Mouse (Mus musculus) CD4-positive, CD25-positive, alpha-beta regulatory T cell, adult 4 months (primary cell): ENCODE measurements around the gene Hoxd1. TPM values are rescaled to one million over a fixed set of nuclear protein-coding genes. Genes with fewer than 3 reads are reported as not detected.

Experiments used
- ATAC-seq: one replicate; pipeline ENCODE4 v1.8.0; 2017
- polyA plus RNA-seq, 2 experiments: library from polyadenylated mRNA; unstranded; fragments of 100-300 nt; shearing (Covaris generic); gene quantifications; one replicate each; pipeline ENCODE4 v1.2.1; 2017

The Hoxd1 gene
- polyA plus RNA-seq, 2 experiments from 2014 or later: not detected

DNA sequence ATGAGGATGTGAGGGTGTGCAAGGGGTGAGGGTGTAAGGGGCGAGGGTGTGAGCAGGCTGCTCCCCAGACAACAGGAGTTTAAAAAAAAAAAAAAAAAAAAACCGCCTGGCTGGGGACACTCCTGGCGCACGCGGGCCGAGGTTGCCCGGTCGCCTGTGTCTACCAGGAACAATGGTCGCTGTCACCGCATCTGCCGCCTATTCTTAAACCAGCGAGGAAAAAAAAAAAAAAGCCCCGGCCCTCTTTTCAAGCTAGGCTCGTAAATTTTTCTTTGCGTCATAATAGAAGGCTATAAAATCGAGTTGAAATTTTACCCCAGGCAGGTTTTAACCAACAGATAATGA lies 29.5 kb upstream of the Hoxd1 start:
- ATAC-seq: no peak

DNA sequence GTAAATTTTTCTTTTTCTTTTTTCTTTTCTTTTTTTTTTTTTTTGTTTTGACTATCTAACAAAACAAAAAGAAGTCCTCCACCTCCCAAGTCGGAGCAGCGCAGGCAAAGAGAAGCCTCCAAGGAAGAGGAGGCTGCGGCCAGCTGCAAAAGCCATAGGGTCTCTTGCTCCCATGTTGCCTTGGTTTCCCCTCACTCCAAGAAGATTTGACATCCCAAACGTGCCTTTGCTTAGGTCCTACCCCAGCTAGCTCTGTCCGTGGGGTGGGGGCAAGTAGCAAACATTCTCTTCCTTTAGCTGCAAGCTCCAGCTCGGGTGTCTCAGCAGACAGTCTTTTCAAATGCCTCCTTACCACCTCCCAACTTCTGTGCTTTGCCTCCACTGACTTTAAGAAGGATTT lies 29.0 kb upstream of the Hoxd1 start:
- no peak for ATAC-seq

DNA sequence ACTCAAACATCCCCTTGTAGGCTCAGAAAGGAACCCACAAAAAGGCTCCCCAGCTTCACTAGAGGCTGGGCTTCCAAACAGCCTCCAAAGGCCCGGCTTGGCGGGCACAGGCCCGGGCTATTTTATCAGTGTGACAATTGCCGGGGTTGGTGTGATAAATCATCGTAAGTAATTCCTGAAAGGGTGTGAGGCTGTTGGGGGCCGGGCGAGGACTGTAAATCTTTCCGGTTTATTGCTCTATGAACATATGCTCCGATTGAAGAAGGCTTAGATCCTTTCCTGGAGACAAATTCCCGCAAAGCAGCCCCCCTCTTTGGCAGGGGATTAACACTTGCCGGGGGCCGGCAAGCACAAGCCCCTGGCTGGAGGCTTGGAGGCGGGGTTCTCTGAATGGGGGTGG lies 28.3 kb upstream of the Hoxd1 start:
- no peak for ATAC-seq

DNA sequence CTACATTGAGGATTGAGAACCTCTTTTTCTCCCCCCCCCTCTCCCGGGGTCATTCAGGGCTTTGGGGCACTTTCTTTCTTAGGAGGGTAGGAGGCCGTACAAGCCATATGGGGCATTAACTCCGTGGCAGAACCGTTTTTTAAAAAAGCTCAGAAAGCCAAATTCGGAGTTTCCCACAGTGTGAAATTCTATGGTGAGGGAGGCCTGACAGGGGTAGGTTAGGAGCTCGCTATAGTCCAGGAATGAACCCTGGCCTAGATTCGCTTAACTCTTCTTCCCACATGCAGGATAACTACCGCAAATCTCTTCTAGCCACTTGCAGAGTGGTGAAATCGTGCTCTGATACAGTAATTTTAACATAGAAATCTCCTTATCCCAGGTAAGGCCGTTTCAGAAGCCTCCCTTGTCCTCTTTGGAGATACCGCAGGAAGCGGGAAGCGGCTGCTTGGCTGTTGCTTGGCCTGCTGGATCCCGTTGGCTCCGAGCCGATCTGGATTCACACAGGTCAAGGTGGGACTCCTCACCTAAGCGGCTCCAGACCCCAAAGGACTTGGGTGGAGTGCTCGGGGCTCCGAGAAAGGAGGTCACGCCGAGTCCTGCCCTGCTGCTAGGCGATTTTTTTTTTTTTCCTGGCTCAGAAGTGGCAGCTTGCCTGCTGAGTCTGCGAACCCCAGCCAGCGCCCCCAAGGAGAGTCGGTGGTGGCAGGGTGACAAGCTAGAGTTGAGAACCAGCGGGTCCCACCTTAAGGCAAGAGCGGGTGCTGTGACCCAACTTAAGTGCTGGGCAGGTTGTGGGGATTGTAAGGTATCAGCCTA lies 27.6 kb upstream of the Hoxd1 start:
- ATAC-seq: no peak

- no peak for ATAC-seq
These were observed 26.7 kb upstream of the Hoxd1 start for GRCm38 (mm10) chr2:74735851-74736687.

GRCm38 (mm10) chr2:74736688-74737577 lies 25.8 kb upstream of the Hoxd1 start:
- ATAC-seq: no peak

- ATAC-seq: no peak
These were observed 25.2 kb upstream of the Hoxd1 start for GRCm38 (mm10) chr2:74737578-74738070.

GRCm38 (mm10) chr2:74738623-74739475 lies 23.9 kb upstream of the Hoxd1 start:
- ATAC-seq: no peak

- no peak for ATAC-seq
These were observed 23.3 kb upstream of the Hoxd1 start for GRCm38 (mm10) chr2:74739476-74739800.

- no peak for ATAC-seq
These were observed 22.9 kb upstream of the Hoxd1 start for GRCm38 (mm10) chr2:74739869-74740268.

DNA sequence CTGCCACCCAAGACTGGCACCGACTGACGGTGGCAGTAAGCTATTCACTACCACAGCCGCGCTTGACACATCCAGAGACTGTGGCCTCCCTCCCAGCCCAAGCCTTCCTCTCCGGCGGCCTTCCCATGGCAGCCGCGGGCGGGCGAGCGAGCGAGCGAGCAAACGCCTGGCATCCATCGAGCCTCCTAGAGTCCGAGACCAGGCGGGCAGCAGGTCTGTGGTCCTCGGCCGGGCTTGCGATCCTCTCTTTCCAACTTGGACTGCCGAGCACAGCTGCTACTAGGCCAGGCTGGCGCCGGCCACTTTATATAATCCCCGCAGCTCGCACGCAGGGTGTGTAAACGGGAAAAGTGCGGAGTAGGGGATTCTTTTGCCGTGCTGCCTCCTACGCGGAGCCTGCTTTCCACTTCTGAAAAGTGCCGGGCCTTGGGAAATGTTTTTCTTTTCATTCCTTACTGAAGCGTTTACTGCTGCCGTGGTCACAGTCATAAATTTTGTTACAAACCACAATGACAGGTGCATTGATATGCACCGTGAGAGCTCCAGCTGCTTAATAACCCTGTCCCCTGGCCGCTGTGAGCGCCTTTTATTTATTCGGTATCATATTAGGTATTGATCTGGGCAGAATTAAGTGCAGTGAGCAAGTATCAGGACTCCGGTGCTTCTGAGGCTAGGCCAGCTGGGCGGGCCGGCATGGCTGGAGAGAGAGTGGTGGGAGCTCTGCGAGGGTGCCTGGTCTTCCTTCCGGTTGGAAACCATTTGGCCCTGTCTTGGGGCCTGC lies 22.3 kb upstream of the Hoxd1 start:
- ATAC-seq: no peak

DNA sequence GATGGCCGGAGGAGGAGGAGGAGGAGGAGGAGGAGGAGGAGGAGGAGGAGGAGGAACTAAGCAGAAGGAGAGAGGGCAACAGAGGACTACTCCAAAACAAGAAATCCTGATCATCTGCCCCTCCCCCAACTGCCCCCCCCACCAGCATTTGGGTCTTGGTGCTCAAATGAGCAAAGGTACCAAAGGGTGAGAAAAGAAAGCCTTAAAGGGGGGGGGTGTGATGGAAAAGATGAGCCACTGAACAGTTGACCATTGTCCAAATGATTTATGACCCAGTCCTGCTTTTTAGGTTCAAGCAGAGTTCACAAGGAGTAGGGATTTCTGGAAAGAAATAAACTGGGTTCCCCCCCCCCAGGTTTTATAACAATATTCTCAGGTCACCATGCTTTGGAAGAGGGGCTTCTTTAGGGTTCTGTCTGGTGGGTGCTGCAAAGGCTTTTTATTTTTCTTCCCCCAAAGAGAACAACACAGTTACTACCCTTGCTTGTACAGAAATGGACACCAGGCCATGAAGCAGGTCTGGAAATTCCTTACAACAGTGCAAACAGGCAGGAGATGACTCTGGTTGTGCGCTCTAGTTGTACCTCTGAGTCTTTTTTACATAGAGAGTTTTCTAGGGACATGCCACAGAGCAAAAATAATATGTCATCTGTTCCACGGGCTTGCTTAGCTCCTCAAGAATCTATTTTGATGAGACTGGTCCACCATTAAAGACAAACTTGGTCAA lies 21.4 kb upstream of the Hoxd1 start:
- no peak for ATAC-seq

DNA sequence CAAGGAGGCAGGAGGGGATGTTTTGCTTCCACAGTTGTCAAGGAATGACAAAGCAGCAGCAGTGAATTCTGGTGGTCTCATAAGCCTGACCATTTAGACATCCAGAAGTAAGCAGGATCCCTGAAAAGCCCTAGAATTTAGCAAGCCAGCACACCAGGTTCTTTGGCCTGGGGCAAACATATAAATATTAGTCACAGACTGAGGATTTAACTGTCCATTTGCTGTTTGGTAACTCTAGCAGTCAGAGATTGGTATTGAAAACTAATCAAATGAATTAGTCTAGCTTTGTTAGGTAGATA lies 20.9 kb upstream of the Hoxd1 start:
- ATAC-seq: no peak

GRCm38 (mm10) chr2:74745540-74746297 lies 17.1 kb upstream of the Hoxd1 start:
- ATAC-seq: no peak

GRCm38 (mm10) chr2:74746298-74746921 lies 16.4 kb upstream of the Hoxd1 start:
- no peak for ATAC-seq

DNA sequence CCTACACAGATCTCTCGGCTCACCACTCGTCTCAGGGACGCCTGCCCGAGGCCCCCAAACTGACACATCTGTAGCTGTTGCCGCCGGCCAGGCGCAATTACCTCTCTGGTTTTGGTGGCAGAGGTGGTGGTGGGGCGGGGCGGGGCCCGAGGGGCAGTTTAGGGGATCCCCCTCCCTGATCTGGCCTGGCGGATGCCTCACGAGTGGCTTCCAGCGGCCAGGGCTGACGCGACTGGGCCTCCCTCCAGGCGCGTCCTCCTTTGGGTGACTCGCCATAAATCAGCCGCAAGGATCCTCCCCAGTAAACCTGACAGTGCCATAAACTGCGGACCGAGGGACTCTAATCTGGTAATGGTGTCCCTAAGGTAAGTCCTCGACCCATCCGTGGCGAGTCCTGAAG lies 15.8 kb upstream of the Hoxd1 start:
- ATAC-seq: no peak

DNA sequence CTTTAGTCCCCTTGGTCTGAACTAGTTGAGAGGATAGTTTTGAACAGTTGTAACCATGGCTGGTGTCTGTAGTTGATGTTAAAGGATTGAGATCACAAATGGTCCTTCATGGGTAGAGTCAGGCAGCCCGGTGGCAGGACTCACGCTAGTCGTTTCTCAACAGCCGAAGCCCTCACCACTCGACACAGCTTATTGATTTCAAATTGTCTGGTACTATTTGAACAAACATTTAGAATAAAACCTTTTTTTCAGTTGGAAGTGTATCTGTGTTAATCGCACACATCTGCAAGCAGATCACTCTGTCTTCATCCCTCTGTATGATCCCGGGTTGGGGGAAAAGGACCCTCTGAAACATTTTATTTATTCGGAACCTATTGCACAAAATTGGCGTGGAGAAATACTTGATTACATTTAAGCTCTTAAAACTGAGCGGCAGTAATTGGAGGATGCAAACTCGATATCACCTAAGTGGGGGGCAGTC lies 15.1 kb upstream of the Hoxd1 start:
- no peak for ATAC-seq

DNA sequence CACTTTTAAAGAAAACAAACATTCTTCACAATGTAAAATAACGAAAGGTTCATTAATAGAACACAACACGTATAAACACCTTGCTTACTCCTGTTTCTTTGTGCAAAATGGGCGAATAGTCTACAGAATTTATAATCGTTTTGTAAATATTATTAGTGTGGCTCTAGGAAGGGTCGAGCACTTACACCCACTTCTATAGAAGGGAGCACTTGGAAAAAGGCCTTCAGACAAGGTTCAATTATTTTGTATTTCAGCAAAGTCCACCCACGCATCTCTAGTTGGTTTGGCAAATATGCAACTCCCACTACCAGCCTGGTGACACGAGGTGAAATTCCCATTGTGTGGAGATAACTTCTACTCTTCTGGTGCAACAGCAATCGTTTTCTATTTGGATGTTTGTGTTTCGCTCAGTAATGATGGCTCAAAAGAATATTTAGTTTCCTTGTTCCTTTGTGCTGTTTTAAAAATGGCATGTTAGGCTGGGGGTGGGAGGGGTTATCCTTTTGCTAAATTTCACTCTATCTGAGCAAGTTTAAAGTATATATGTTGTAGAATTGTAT lies 14.3 kb upstream of the Hoxd1 start:
- ATAC-seq: no peak
